Mouse (Mus musculus) MEL (cell line): Measurements from ENCODE around the gene Gm32742. TPM values are rescaled to one million over a fixed set of nuclear protein-coding genes. Genes with fewer than 3 reads are reported as not detected.

Experiments used
- DNase-seq: peaks from one replicate; pipeline ENCODE4 v3.0.0; 2011; ENCODE audit warnings: low read depth, low spot score
- H3K27ac ChIP-seq: 2 replicates; pipeline ENCODE4 v1.5.1; 2012; ENCODE audit warnings: low read depth, mild to moderate bottlenecking, control low read depth, low read length, moderate library complexity; ENCODE audit not compliant: control insufficient read depth
- H3K27me3 ChIP-seq, 2 experiments: fragments of 150-350 bp in 1 of 2; sonication (generic) in 1 of 2; 2 replicates each; pipeline ENCODE4 v1.6.1; 2012; ENCODE audit warnings: low read length in 2 of 2, mild to moderate bottlenecking in 2 of 2, improper control_type of control experiment in 1 of 2, moderate library complexity in 1 of 2; ENCODE audit not compliant: insufficient read depth in 2 of 2, control insufficient read depth in 1 of 2
- H3K36me3 ChIP-seq, 2 experiments: 2 replicates each; pipeline ENCODE4 v1.6.1; 2012 to 2014; ENCODE audit warnings: low read length in 2 of 2, improper control_type of control experiment in 1 of 2, inconsistent platforms in 1 of 2, mild to moderate bottlenecking in 1 of 2; ENCODE audit not compliant: insufficient read depth in 2 of 2, control insufficient read depth in 1 of 2
- H3K4me1 ChIP-seq, 2 experiments: fragments of 150-350 bp in 1 of 2; sonication (generic) in 1 of 2; 2 replicates each; pipeline ENCODE4 v1.6.1; 2012; ENCODE audit warnings: low read length in 2 of 2, improper control_type of control experiment in 1 of 2, mild to moderate bottlenecking in 1 of 2; ENCODE audit not compliant: insufficient read depth in 2 of 2, control insufficient read depth in 1 of 2
- H3K4me3 ChIP-seq, 2 experiments: fragments of 150-350 bp in 1 of 2; sonication (generic) in 1 of 2; 2 replicates each; pipeline ENCODE4 v1.5.1; 2012; ENCODE audit warnings: low read depth in 2 of 2, low read length in 2 of 2, mild to moderate bottlenecking in 2 of 2, moderate library complexity in 2 of 2, control low read depth in 1 of 2, improper control_type of control experiment in 1 of 2; ENCODE audit not compliant: control insufficient read depth in 1 of 2, insufficient read depth in 1 of 2
- H3K79me2 ChIP-seq: 2 replicates; pipeline ENCODE4 v1.6.1; 2012; ENCODE audit warnings: mild to moderate bottlenecking, low read length, moderate library complexity; ENCODE audit not compliant: control insufficient read depth, poor library complexity, insufficient read depth
- H3K9ac ChIP-seq: 2 replicates; pipeline ENCODE4 v1.6.1; 2012; ENCODE audit warnings: low read depth, mild to moderate bottlenecking, control low read depth, low read length, moderate library complexity; ENCODE audit not compliant: control insufficient read depth, poor library complexity, severe bottlenecking
- H3K9me3 ChIP-seq: fragments of 150-350 bp; sonication (generic); replicated peaks from 2 replicates; pipeline ENCODE4 v1.6.1; 2012; ENCODE audit warnings: mild to moderate bottlenecking, low read length, improper control_type of control experiment, moderate library complexity; ENCODE audit not compliant: insufficient read depth
- BHLHE40 ChIP-seq: IDR thresholded peaks from 2 replicates; pipeline ENCODE4 v1.6.1; 2012; ENCODE audit warnings: low read depth, mild to moderate bottlenecking, inconsistent platforms, low read length, improper control_type of control experiment, borderline replicate concordance
- E2F4 ChIP-seq: IDR thresholded peaks from 2 replicates; pipeline ENCODE4 v1.6.1; 2011; ENCODE audit warnings: low read depth, low read length, improper control_type of control experiment, borderline replicate concordance
- ELF1 ChIP-seq: IDR thresholded peaks from 2 replicates; pipeline ENCODE4 v1.6.1; 2014; ENCODE audit warnings: low read depth, mild to moderate bottlenecking, inconsistent platforms, low read length, improper control_type of control experiment, moderate library complexity
- ETS1 ChIP-seq: IDR thresholded peaks from 2 replicates; pipeline ENCODE4 v1.6.1; 2012; ENCODE audit warnings: low read depth, mild to moderate bottlenecking, inconsistent platforms, low read length, improper control_type of control experiment, moderate library complexity
- GABPA ChIP-seq: IDR thresholded peaks from 2 replicates; pipeline ENCODE4 v1.6.1; 2012; ENCODE audit warnings: low read depth, mild to moderate bottlenecking, inconsistent platforms, low read length, improper control_type of control experiment, moderate library complexity
- HCFC1 ChIP-seq: IDR thresholded peaks from 2 replicates; pipeline ENCODE4 v1.6.1; 2012; ENCODE audit warnings: low read depth, mild to moderate bottlenecking, inconsistent platforms, low read length, improper control_type of control experiment, moderate library complexity
- JUND ChIP-seq: IDR thresholded peaks from 2 replicates; pipeline ENCODE4 v1.6.1; 2011; ENCODE audit warnings: low read depth, mild to moderate bottlenecking, improper control_type of control experiment, low read length
- KAT2A ChIP-seq: conservative IDR thresholded peaks from 2 replicates; pipeline ENCODE4 v1.6.1; 2012; ENCODE audit warnings: low read depth, low read length, improper control_type of control experiment, inconsistent platforms
- MAFK ChIP-seq: IDR thresholded peaks from 2 replicates; pipeline ENCODE4 v1.6.1; 2011; ENCODE audit warnings: low read depth, mild to moderate bottlenecking, low read length, improper control_type of control experiment, borderline replicate concordance
- MAZ ChIP-seq: IDR thresholded peaks from 2 replicates; pipeline ENCODE4 v1.6.1; 2012; ENCODE audit warnings: low read depth, mild to moderate bottlenecking, inconsistent platforms, low read length, improper control_type of control experiment
- NELFE ChIP-seq: IDR thresholded peaks from 2 replicates; pipeline ENCODE4 v1.6.1; 2011; ENCODE audit warnings: low read depth, low read length, improper control_type of control experiment
- NRF1 ChIP-seq: IDR thresholded peaks from 2 replicates; pipeline ENCODE4 v1.6.1; 2014; ENCODE audit warnings: low read depth, mild to moderate bottlenecking, inconsistent platforms, low read length, improper control_type of control experiment, moderate library complexity; ENCODE audit not compliant: poor library complexity, insufficient read depth, severe bottlenecking
- POLR2A ChIP-seq, 2 experiments: IDR thresholded peaks; 2 replicates each; pipeline ENCODE4 v1.6.1; 2011 to 2012; ENCODE audit warnings: low read length in 2 of 2, mild to moderate bottlenecking in 2 of 2, control low read depth in 1 of 2, improper control_type of control experiment in 1 of 2, low read depth in 1 of 2, moderate library complexity in 1 of 2; ENCODE audit not compliant: control insufficient read depth in 1 of 2, insufficient read depth in 1 of 2, poor library complexity in 1 of 2
- POLR2AphosphoS5 ChIP-seq: IDR thresholded peaks from 2 replicates; pipeline ENCODE4 v1.6.1; 2012; ENCODE audit warnings: low read depth, borderline replicate concordance, mild to moderate bottlenecking, inconsistent platforms, low read length, moderate library complexity, mixed read lengths
- TAL1 ChIP-seq: IDR thresholded peaks from 2 replicates; pipeline ENCODE4 v1.6.1; 2012; ENCODE audit warnings: mild to moderate bottlenecking, inconsistent platforms, low read length, moderate library complexity, mixed read lengths
- TCF12 ChIP-seq: IDR thresholded peaks from 2 replicates; pipeline ENCODE4 v1.6.1; 2014; ENCODE audit warnings: low read depth, mild to moderate bottlenecking, inconsistent platforms, low read length, improper control_type of control experiment, moderate library complexity
- USF2 ChIP-seq, 2 experiments: IDR thresholded peaks; 2 replicates each; pipeline ENCODE4 v1.6.1; 2011 to 2012; ENCODE audit warnings: improper control_type of control experiment in 2 of 2, low read length in 2 of 2, borderline replicate concordance in 1 of 2, inconsistent platforms in 1 of 2, low read depth in 1 of 2, mild to moderate bottlenecking in 1 of 2; ENCODE audit not compliant: insufficient read depth in 1 of 2
- ZNF384 ChIP-seq: IDR thresholded peaks from 2 replicates; pipeline ENCODE4 v1.6.1; 2012; ENCODE audit warnings: low read depth, mild to moderate bottlenecking, inconsistent platforms, low read length, improper control_type of control experiment
- polyA plus RNA-seq, 2 experiments: library from polyadenylated mRNA; stranded (reverse) in 1 of 2; unstranded in 1 of 2; fragments of >175 nt in 1 of 2; fragments of >200 nt in 1 of 2; gene quantifications; 2 replicates each; pipeline versions ENCODE4 v1.2.1 to v1.2.4; 2012; ENCODE audit warnings: low replicate concordance in 2 of 2, low read depth in 1 of 2; ENCODE audit not compliant: insufficient read length in 2 of 2, insufficient read depth in 1 of 2, missing spikeins in 1 of 2
- total RNA-seq: library from RNA; depleted of rRNA; stranded (reverse); fragments of 300-350 nt; gene quantifications from 2 replicates; pipeline ENCODE4 v1.2.3, GENCODE M21; 2012

Gm32742 gene
- total and polyA plus RNA-seq, 3 experiments, result 0.01 TPM; not detected in 2

DNA sequence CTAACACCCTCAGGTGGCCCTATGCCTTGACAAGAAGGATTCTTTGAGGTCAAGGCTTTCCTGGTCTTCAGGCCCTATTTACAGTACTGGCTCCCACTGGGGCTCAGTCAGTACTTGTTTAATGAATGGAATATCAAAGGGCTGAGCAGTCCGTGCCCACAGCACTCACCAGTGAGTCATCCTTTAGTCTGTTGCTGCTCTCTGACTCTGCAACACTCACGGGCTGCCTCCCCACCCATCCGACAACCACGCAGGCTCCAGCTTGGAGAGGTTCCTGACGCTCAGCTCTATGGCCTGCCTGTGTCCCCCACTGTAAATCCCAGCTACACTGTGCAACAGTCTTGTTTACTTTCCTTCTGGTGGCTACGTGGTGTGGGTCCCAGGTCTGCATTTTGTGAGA is 5.0 kb upstream of the Gm32742 start:
- TF ChIP-seq KAT2A, result no peak
- TF ChIP-seq, all 39 proteins: peak for 0
- no peak for DNase-seq

DNA sequence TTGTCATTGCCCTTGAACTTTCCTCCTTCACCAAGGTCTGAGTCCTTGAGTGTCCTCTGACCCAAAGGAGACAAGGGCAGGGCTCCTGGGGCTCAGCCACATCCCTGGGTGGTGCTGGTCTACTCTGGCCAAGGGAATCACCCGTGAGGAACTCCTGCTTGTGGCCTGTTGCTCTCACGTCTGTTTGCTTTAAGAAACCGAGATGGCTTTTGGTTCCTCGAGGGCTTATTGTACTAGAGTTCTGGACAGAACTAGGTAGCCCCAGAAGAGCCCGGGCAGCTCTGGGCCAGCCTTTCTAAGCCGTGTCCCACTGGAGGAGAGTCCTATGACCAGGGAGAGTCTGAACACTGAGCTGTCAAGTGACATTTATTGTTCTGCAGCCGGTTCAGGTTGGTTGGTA is 3.8 kb upstream of the Gm32742 start:
- Histone ChIP-seq H3K9ac (no peak overlapping the region), H3K4me3 (no peak overlapping the region), H3K27ac (no peak overlapping the region), H3K36me3 (no peaks in the 10 kb centered on the region), H3K27me3 (no peaks in the 10 kb centered on the region; a peak in 1 of 4 replicates), H3K9me3 (no peaks in the 10 kb centered on the region), H3K79me2 (no peaks in the 10 kb centered on the region), H3K4me1 (no peaks in the 10 kb centered on the region)
- TF ChIP-seq MAFK, result no peak
- no peak for TF ChIP-seq USF2 (IDR thresholded peaks at IDR 0.05; ENCODE audit: borderline replicate concordance in 1 of 2, insufficient read depth in 1 of 2, low read depth in 1 of 2, low read length in 2 of 2)
- no peak for TF ChIP-seq E2F4
- TF ChIP-seq TCF12, result no peak
- no peak for DNase-seq

More for the DNA sequence above, 5.0 kb upstream of the Gm32742 start:
- no peaks in the 10 kb centered on the region for H3K79me2 ChIP-seq
- no peaks in the 10 kb centered on the region for H3K9me3 ChIP-seq
- H3K27me3 ChIP-seq, result no peaks in the 10 kb centered on the region; a peak in 1 of 4 replicates
- H3K9ac ChIP-seq, result no peak overlapping the region
- no peak overlapping the region for H3K27ac ChIP-seq
- no peak overlapping the region for H3K4me3 ChIP-seq
- 0 out of 4 replicates have a peak, but pooled peaks cover 0 to 5% of the 10 kb centered on the region in 2 experiments for H3K4me1 ChIP-seq
- no peaks in the 10 kb centered on the region for H3K36me3 ChIP-seq

DNA sequence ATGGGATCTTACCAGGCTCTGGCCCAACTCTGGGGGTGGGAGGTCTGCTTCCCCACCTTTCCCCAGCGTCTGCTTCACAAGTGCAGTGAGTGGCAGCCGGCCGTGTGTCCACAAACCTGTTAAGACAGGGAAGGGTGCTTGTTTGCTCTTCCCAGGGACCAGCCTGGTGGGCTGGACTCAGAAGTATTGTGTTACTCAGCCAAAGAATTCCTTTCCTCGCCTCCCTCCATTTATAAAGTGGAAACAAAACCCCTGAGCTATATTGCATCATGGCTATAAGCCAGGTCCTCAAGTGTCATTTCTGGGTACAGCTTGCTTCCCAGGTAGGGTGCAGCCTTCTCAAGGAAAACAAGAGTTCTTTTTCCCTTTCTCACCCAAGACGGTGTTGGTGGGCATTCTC is 3.4 kb upstream of the Gm32742 start:
- no peaks in the 10 kb centered on the region for H3K9me3 ChIP-seq
- H3K9ac ChIP-seq, result no peak overlapping the region
- TF ChIP-seq NRF1, result no peak
- no peak for TF ChIP-seq NELFE
- no peak for TF ChIP-seq JUND
- no peak for TF ChIP-seq ETS1
- TF ChIP-seq GABPA, result no peak
- TF ChIP-seq TCF12, result no peak
- no peak for TF ChIP-seq POLR2AphosphoS5
- TF ChIP-seq TAL1, result no peak
- no peak for TF ChIP-seq ZNF384
- TF ChIP-seq HCFC1, result no peak
- no peak for TF ChIP-seq MAZ
- no peak for TF ChIP-seq ELF1
- no peak for TF ChIP-seq POLR2A (IDR thresholded peaks at IDR 0.05; ENCODE audit: control insufficient read depth in 1 of 2, insufficient read depth in 1 of 2, low read depth in 1 of 2, low read length in 2 of 2, poor library complexity in 1 of 2)
- no peak for TF ChIP-seq BHLHE40
- peaks cover 0 to 2% of the 10 kb centered on the region in 2 experiments; a peak in 2 of 4 replicates for H3K27me3 ChIP-seq
- H3K79me2 ChIP-seq, result no peaks in the 10 kb centered on the region
- no peak overlapping the region for H3K4me3 ChIP-seq
- H3K27ac ChIP-seq, result no peak overlapping the region
- no peaks in the 10 kb centered on the region for H3K4me1 ChIP-seq
- no peaks in the 10 kb centered on the region for H3K36me3 ChIP-seq
- DNase-seq, result no peak
